Mouse (Mus musculus) CH12.LX (cell line): ENCODE measurements around the gene Csmd2.
A peak's percentile ranks its signal among the peaks of the same experiment; 100 is the strongest.

Source experiments
- CTCF ChIP-seq, 2 experiments: IDR thresholded peaks in 1 of 2; conservative IDR thresholded peaks in 1 of 2; 2 replicates each; pipeline ENCODE4 v1.5.1; 2011 to 2012; ENCODE audit warnings: low read depth in 2 of 2, low read length in 2 of 2, improper control_type of control experiment in 1 of 2, inconsistent platforms in 1 of 2, mild to moderate bottlenecking in 1 of 2, moderate library complexity in 1 of 2
- E2F4 ChIP-seq: IDR thresholded peaks from 2 replicates; pipeline ENCODE4 v1.6.1; 2011; ENCODE audit warnings: low read depth, low read length, improper control_type of control experiment; ENCODE audit not compliant: insufficient replicate concordance
- POLR2A ChIP-seq: IDR thresholded peaks from 2 replicates; pipeline ENCODE4 v1.6.1; 2011; ENCODE audit warnings: low read depth, mild to moderate bottlenecking, improper control_type of control experiment, low read length
- TBP ChIP-seq: conservative IDR thresholded peaks from 2 replicates; pipeline ENCODE4 v1.6.1; 2011; ENCODE audit warnings: low read depth, low read length, improper control_type of control experiment
- USF1 ChIP-seq: IDR thresholded peaks from 2 replicates; pipeline ENCODE4 v1.6.1; 2014; ENCODE audit warnings: low read depth, mild to moderate bottlenecking, inconsistent platforms, low read length, improper control_type of control experiment

- TF ChIP-seq E2F4 = no peak
- no peak for TF ChIP-seq USF1
- TF ChIP-seq CTCF (conservative IDR thresholded peaks at IDR 0.05 in 1 of 2, IDR thresholded peaks at IDR 0.05 in 1 of 2; ENCODE audit: low read depth in 2 of 2, low read length in 2 of 2) = peak in 1 of 2 experiments; percentile 15; a peak in 1 of 4 replicates
- no peak for TF ChIP-seq POLR2A
- no peak for TF ChIP-seq TBP
These were observed 480.4 kb downstream of the Csmd2 start for GRCm38 (mm10) chr4:128468040-128468439.
